Mouse (Mus musculus) kidney, embryonic 14.5 days (tissue): Measurements from ENCODE around the gene Zfp609. TPM values are rescaled to one million over a fixed set of nuclear protein-coding genes. Genes with fewer than 3 reads are reported as not detected.
A peak's percentile ranks its signal among the peaks of the same experiment; 100 is the strongest.

Experiments
- ATAC-seq: fragments of 200-750 bp; cut with Nextera tagmentation; 2 replicates; pipeline ENCODE4 v1.8.0; 2017; ENCODE audit warnings: moderate number of reproducible peaks, mild to moderate bottlenecking, moderate TSS enrichment, moderate library complexity; ENCODE audit not compliant: low FRiP score, low TSS enrichment
- H3K27ac ChIP-seq: fragments of 300-500 bp; sonication (generic); 2 replicates; pipeline ENCODE4 v1.5.1; 2014; ENCODE audit warnings: low read depth, mild to moderate bottlenecking, low read length, moderate library complexity, mixed read lengths
- H3K27me3 ChIP-seq: fragments of 300-500 bp; sonication (generic); 2 replicates; pipeline ENCODE4 v1.6.1; 2014; ENCODE audit warnings: mild to moderate bottlenecking, low read length; ENCODE audit not compliant: control insufficient read depth, insufficient read depth
- H3K36me3 ChIP-seq: fragments of 300-500 bp; sonication (generic); 2 replicates; pipeline ENCODE4 v1.6.1; 2014; ENCODE audit warnings: low read length, mixed read lengths; ENCODE audit not compliant: control insufficient read depth, insufficient read depth
- H3K4me1 ChIP-seq: fragments of 300-500 bp; sonication (generic); 2 replicates; pipeline ENCODE4 v1.6.1; 2014; ENCODE audit warnings: low read length, mixed read lengths; ENCODE audit not compliant: control insufficient read depth, insufficient read depth
- H3K4me2 ChIP-seq: fragments of 300-500 bp; sonication (generic); replicated peaks from 2 replicates; pipeline ENCODE4 v1.6.1; 2014; ENCODE audit warnings: low read depth, mild to moderate bottlenecking, low read length
- H3K4me3 ChIP-seq: fragments of 300-500 bp; sonication (generic); 2 replicates; pipeline ENCODE4 v1.5.1; 2014; ENCODE audit warnings: mild to moderate bottlenecking, low read length
- H3K9ac ChIP-seq: fragments of 300-500 bp; sonication (generic); 2 replicates; pipeline ENCODE4 v1.6.1; 2014; ENCODE audit warnings: low read depth, mild to moderate bottlenecking, low read length, moderate library complexity
- H3K9me3 ChIP-seq: fragments of 300-500 bp; sonication (generic); 2 replicates; pipeline ENCODE4 v1.6.1; 2016; ENCODE audit warnings: low read length; ENCODE audit not compliant: control insufficient read depth
- WGBS: fragments of 180-500 bp; shearing (Covaris S2); extraction: QIAGEN DNeasy Blood & Tissue Kit; methylation state at CpG from one replicate; pipeline ENCODE4 v1.1.7; 2014; 5-methylcytosine and 5-hydroxymethylcytosine counted together
- polyA plus RNA-seq: library from polyadenylated mRNA; unstranded; fragments of >200 nt; fragmentation: Nextera tagmentation; extraction: Ambion mirVana; gene quantifications from 2 replicates; pipeline ENCODE4 v1.2.1, GENCODE M21; 2014

Zfp609 gene
- polyA plus RNA-seq, 1 experiment from 2014 or later, result 9.1 TPM

- Histone ChIP-seq H3K27me3 (no peaks in the 10 kb centered on the region), H3K4me1 (no peaks in the 10 kb centered on the region), H3K9me3 (no peaks in the 10 kb centered on the region), H3K27ac (no peak overlapping the region), H3K36me3 (peaks cover 4% of the 10 kb centered on the region; the same call in 1 of the 2 replicates), H3K9ac (no peak overlapping the region), H3K4me2 (no peak overlapping the region), H3K4me3 (no peak overlapping the region)
- no peak for ATAC-seq
These were observed 6.3 kb upstream of the Zfp609 start for GRCm38 (mm10) chr9:65833640-65834039.

- Histone ChIP-seq H3K9me3 (no peaks in the 10 kb centered on the region), H3K4me3 (no peak overlapping the region), H3K36me3 (peaks cover 4% of the 10 kb centered on the region; the same call in 1 of the 2 replicates), H3K4me1 (no peaks in the 10 kb centered on the region), H3K27me3 (no peaks in the 10 kb centered on the region), H3K4me2 (no peak overlapping the region), H3K9ac (no peak overlapping the region), H3K27ac (no peak overlapping the region)
- ATAC-seq, result no peak
- WGBS, result 82% methylated on average over 2 of the region's 2 CpGs
These were observed 5.9 kb upstream of the Zfp609 start for GRCm38 (mm10) chr9:65833230-65833629.

- Histone ChIP-seq H3K4me3 (no peak overlapping the region), H3K27ac (no peak overlapping the region), H3K9me3 (no peaks in the 10 kb centered on the region), H3K27me3 (no peaks in the 10 kb centered on the region), H3K9ac (no peak overlapping the region), H3K4me2 (no peak overlapping the region), H3K36me3 (peaks cover 3% of the 10 kb centered on the region; the same call in 1 of the 2 replicates), H3K4me1 (no peaks in the 10 kb centered on the region)
- ATAC-seq, result no peak
- 58% methylated on average over 2 of the region's 2 CpGs for whole genome bisulfite sequencing
These were observed 4.7 kb upstream of the Zfp609 start for GRCm38 (mm10) chr9:65832041-65832440.

- Histone ChIP-seq H3K4me2 (no peak overlapping the region), H3K27ac (no peak overlapping the region), H3K4me1 (peaks cover under 1% of the 10 kb centered on the region; the same call in 1 of the 2 replicates), H3K4me3 (no peak overlapping the region), H3K36me3 (no peaks in the 10 kb centered on the region; the same call in 1 of the 2 replicates), H3K27me3 (no peaks in the 10 kb centered on the region), H3K9me3 (no peaks in the 10 kb centered on the region), H3K9ac (no peak overlapping the region)
- 84% methylated on average over 4 of the region's 4 CpGs for WGBS
- no peak for ATAC-seq
These were observed 3.8 kb upstream of the Zfp609 start for GRCm38 (mm10) chr9:65831164-65831563.

- H3K27ac ChIP-seq, result no peak overlapping the region
- H3K4me1 ChIP-seq, result peaks cover 9% of the 10 kb centered on the region
- H3K36me3 ChIP-seq, result no peaks in the 10 kb centered on the region; the same call in 1 of the 2 replicates
- ATAC-seq, result no peak
- no peak overlapping the region for H3K9ac ChIP-seq
- WGBS, result 87% methylated on average over 4 of the region's 4 CpGs
- no peak overlapping the region for H3K4me2 ChIP-seq
- H3K27me3 ChIP-seq, result no peaks in the 10 kb centered on the region
- H3K9me3 ChIP-seq, result no peaks in the 10 kb centered on the region
- H3K4me3 ChIP-seq, result no peak overlapping the region
These were observed 2.9 kb upstream of the Zfp609 start for GRCm38 (mm10) chr9:65830255-65830654.

- no peaks in the 10 kb centered on the region for H3K9me3 ChIP-seq
- no peak overlapping the region for H3K27ac ChIP-seq
- H3K4me1 ChIP-seq, result peaks cover 9% of the 10 kb centered on the region
- no peak for ATAC-seq
- no peaks in the 10 kb centered on the region for H3K27me3 ChIP-seq
- 88% methylated on average over 1 of the region's 2 CpGs for WGBS
- no peak overlapping the region for H3K4me2 ChIP-seq
- H3K9ac ChIP-seq, result no peak overlapping the region
- no peaks in the 10 kb centered on the region; the same call in 1 of the 2 replicates for H3K36me3 ChIP-seq
- H3K4me3 ChIP-seq, result no peak overlapping the region
These were observed 2.0 kb upstream of the Zfp609 start for GRCm38 (mm10) chr9:65829410-65829809.

- peaks cover 12% of the 10 kb centered on the region for H3K4me1 ChIP-seq
- no peaks in the 10 kb centered on the region for H3K9me3 ChIP-seq
- WGBS, result 37% methylated on average over 3 of the region's 3 CpGs
- H3K27ac ChIP-seq, result no peak overlapping the region
- no peaks in the 10 kb centered on the region for H3K27me3 ChIP-seq
- no peak for ATAC-seq
- peak overlapping the region; percentile 94 for H3K4me3 ChIP-seq
- no peaks in the 10 kb centered on the region; the same call in 1 of the 2 replicates for H3K36me3 ChIP-seq
- no peak overlapping the region for H3K9ac ChIP-seq
- peak overlapping the region; percentile 75 for H3K4me2 ChIP-seq
These were observed 1.1 kb upstream of the Zfp609 start for GRCm38 (mm10) chr9:65828511-65828910.

- H3K27ac ChIP-seq, result peak overlapping the region; percentile 99; the same call in 1 of the 2 replicates
- WGBS, result under 1% methylated on average over 13 of the region's 13 CpGs
These were observed 646 bp upstream of the Zfp609 start for GRCm38 (mm10) chr9:65828016-65828403.

GRCm38 (mm10) chr9:65826588-65827343, 598 bp downstream of the Zfp609 start:
- Histone ChIP-seq H3K9me3 (no peaks in the 10 kb centered on the region), H3K27me3 (no peaks in the 10 kb centered on the region), H3K27ac (peak overlapping the region; percentile 99), H3K36me3 (no peaks in the 10 kb centered on the region), H3K4me3 (peak overlapping the region; percentile 94), H3K4me1 (peaks cover 12% of the 10 kb centered on the region), H3K4me2 (peak overlapping the region; percentile 61), H3K9ac (peak overlapping the region; percentile 96)
- ATAC-seq, result peak; percentile 63
- 2% methylated on average over 25 of the region's 31 CpGs for WGBS

More at GRCm38 (mm10) chr9:65828016-65828403, 646 bp upstream of the Zfp609 start:
- no peaks in the 10 kb centered on the region for H3K27me3 ChIP-seq
- H3K4me3 ChIP-seq, result peak overlapping the region; percentile 94
- ATAC-seq, result 0 out of 2 replicates have a peak, but pooled peaks have one; percentile 1
- peak overlapping the region; percentile 96; the same call in 1 of the 2 replicates for H3K9ac ChIP-seq
- H3K4me1 ChIP-seq, result peaks cover 12% of the 10 kb centered on the region
- H3K4me2 ChIP-seq, result peak overlapping the region; percentile 75
- H3K36me3 ChIP-seq, result no peaks in the 10 kb centered on the region; the same call in 1 of the 2 replicates
- no peaks in the 10 kb centered on the region for H3K9me3 ChIP-seq
